Mouse (Mus musculus) right cerebral cortex, postnatal 10 days (tissue): ENCODE measurements at regions not wholly inside any gene's neighbourhood (a gene's known extent, or its start where the extent isn't known, plus 50 kb on each side); places are given as distances from the start of the nearest gene placed in this dataset.

ENCODE experiments used
- DNase-seq, 2 experiments: peaks; one replicate each; pipeline ENCODE4 v3.0.0; 2021; ENCODE audit warnings: low spot score in 2 of 2

DNA sequence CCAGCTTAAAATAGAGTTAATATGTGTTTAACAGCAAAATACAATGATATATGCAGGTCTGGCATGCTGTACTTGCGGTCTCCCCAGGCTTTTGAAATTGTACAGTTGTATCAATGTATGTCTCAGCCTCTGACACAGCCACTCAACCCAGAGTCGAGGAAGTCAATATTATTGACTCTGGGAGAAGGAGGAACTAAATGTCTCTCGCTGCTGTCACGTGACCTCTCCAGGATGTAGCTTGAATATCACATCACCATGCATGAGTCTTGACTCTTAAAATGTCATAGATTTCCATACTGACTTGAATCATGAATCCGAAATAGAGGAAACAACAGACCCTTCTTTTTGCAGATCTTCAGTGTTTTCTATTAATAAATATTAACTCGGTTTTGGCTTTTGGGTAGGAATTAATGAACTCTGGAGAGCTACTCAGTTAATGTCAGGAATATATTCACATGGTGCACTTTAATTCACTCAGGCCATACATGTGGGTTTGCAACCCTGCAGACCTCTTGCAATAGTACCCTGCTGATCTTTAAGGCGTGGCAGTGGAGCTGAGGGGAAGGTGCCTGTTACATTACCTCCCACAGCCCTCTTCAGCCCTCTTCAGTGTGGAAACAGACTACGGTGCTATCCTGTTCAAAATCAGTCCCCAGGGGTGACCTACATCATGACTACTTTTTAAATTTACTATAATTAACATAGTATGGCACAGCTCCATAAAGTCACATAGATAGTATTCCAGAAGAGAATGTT is 102.7 kb upstream of the Foxn2 start:
- DNase-seq, result no peak

- no peak for DNase-seq
Observed at GRCm38 (mm10) chr17:88341141-88341540, 99.4 kb upstream of the Foxn2 start.

GRCm38 (mm10) chr17:88341599-88341998 is 98.9 kb upstream of the Foxn2 start:
- DNase-seq, result no peak

DNA sequence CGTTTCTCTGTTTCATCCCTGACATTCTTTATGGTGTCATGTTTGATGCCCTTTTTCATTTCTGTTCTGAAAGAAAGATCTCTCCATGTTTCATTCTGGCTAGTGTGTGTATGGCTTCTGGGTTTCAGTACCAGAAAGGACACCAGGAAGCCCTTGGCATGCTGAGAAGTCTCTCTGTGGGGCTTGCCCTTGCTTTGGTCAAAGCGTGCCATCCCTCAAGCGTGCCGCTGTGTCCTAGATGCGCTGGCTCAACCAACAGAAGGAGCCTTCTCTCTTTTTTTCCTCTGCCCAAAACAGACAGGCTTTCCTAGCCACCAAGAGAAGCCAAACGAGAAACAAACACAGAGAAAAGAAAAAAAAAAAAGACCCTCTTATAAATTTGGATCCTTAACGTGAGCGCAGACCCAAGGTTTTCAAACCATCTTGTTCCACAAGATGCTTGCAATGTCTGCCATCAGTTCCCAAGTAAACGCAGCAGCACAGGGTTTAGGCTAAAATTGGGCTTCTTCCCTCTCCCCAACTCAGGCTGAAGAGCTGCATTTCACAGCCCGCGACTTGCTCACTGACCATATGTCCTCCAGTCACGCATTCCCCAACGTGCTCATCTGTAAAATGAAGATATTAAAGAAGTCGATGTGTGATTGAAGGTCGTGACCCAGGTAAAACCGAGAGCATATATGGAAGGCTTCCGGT is 97.3 kb upstream of the Foxn2 start:
- peak in 1 of 2 experiments; percentile 31 for DNase-seq

- DNase-seq, result no peak
Observed at GRCm38 (mm10) chr17:88345433-88345832, 95.1 kb upstream of the Foxn2 start.

DNA sequence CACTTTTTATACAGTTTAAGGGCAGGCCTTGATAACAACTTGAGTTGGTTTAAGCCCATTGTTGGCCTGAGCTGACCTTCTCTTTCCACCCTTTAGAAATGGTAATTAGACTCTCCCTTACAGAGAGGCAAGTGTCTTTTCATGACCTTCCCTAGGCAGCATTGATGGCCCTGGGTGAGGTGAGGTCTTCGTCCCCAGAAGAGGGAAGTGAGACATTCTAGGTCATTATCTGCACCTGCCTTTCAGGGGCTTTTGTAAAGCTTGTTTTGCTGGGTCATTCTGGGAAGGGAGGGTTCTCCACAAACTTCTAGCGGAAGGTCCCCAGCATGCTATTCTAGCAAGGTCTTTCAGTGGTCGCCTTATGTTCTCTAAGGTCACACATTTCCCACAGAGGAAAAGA is 93.6 kb upstream of the Foxn2 start:
- no peak for DNase-seq

DNA sequence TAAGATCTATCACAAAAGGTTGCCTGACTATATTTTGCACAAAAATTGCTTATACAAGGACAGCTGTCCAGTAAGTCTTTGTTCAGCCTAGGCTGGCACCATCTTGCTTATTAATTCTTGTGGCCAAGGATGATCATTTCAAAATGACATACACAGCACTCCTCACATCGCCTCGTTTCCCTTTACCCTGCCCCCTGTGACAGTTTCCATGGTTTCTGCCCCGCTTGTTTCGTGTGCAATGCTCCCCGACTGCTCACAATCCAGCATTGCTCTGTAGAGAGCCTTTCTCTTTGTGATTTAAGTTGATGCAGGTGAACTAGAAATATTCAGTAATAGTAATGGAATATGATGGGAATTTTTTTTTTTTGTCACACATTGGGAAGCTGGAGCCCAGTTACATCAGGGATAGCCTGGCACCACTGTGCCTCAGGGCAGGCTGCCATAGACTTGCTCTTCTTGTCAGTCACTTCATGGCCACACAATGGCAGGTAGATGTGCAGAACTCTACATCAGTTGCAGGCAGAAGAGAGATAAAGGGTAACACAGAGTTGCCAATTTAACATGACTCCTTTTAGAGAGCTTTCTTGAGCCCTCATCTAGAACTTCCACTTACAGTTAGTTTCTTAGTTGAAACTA is 90.6 kb upstream of the Foxn2 start:
- no peak for DNase-seq

- DNase-seq, result no peak
Observed at GRCm38 (mm10) chr17:88350986-88351385, 89.5 kb upstream of the Foxn2 start.

DNA sequence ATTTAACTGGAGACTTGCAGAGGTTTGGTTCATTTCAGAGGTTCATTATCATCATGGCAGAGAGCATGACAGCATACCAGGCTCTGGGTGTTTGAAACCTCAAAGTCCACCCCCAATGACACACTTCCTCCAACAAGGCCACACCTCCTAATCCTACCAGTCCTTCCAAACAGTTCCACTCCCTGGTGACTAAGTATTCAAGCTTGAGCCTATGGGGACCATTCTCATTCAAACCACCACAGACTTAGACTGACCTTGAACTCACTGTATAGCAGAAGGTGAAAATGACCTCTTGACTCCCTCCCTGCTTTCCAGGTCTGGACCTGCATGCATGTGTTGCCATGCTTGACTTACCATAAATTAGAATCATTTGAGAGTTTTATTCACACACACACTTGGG is 87.6 kb upstream of the Foxn2 start:
- DNase-seq, result no peak

DNA sequence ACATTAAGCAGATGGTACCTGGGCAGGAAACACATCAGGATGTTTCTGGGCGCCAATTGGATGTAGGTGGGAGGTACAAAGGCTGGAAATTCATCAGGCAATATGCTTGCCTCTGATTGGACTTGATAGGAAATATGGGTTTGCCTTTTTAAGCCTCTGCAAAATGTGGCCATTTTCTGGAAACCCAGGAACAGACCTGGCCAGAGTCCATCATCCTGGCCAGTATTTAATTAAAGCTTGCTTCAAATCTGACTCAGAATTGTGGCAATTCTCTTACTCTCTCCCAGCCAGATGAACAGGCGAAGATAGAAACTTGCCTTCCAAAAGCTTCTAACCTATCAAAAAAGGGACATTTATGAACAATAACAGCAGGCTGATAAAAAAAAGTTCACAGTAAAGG is 79.3 kb upstream of the Foxn2 start:
- no peak for DNase-seq

GRCm38 (mm10) chr17:88362404-88362803 is 78.1 kb upstream of the Foxn2 start:
- no peak for DNase-seq

- no peak for DNase-seq
Observed at GRCm38 (mm10) chr17:88367876-88368275, 72.6 kb upstream of the Foxn2 start.

- DNase-seq, result no peak
Observed at GRCm38 (mm10) chr17:88369971-88370370, 70.5 kb upstream of the Foxn2 start.

- DNase-seq, result no peak
Observed at GRCm38 (mm10) chr17:88370676-88371075, 69.8 kb upstream of the Foxn2 start.

DNA sequence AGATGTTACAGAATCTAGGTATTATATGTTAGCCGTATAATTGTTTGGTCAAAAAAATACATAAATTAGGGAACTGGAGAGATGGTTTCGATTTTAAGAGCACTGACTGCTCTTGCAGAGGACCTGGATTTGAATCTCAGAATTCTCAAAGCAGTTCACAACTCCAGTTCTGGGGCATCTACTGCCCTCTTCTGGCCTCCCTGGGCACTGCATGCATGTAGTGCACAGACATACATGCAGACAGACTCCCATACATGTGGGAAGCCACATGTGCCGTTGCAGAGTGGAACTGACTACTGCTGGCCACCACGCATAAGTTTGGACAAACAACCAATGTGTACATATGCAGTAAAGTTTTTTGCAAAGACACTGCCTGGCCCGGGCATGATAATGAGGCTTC is 62.0 kb upstream of the Foxn2 start:
- peak in 1 of 2 experiments; percentile 26 for DNase-seq

GRCm38 (mm10) chr17:88379389-88379788 is 61.1 kb upstream of the Foxn2 start:
- no peak for DNase-seq

DNA sequence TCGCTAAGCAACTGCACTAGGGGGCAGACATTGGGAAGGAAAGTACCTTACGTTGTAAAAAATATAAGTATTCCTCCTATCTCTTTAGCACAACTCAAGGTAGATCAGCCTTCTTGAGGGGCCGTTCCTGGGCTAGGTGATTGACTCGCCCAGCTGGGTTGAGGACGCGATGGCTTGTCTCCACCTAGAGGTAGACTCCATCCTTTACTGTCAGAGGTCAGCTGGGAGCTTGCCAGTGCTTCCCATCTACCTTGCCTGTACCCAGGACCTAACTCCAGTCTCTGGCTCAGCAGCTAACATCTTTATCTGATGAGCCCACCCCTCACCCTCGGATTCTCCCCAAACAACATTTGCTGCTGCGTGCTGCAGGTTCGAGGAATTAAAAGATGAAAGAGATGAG is 59.4 kb upstream of the Foxn2 start:
- DNase-seq, result no peak

- DNase-seq, result no peak
Observed at GRCm38 (mm10) chr17:88383447-88383846, 57.1 kb upstream of the Foxn2 start.

GRCm38 (mm10) chr17:88388441-88388951 is 52.0 kb upstream of the Foxn2 start:
- DNase-seq, result peak; percentile 26 to 32

GRCm38 (mm10) chr17:88389668-88390461 is 50.6 kb upstream of the Foxn2 start:
- DNase-seq, result no peak
